Mouse (Mus musculus) forebrain, postnatal 0 days (tissue): ENCODE measurements around the gene Sell. TPM values are rescaled to one million over a fixed set of nuclear protein-coding genes. Genes with fewer than 3 reads are reported as not detected.

Experiments used
- ATAC-seq: fragments of 200-750 bp; cut with Nextera tagmentation; 2 replicates; pipeline ENCODE4 v1.8.0; 2017; ENCODE audit warnings: mild to moderate bottlenecking, moderate library complexity
- DNase-seq: peaks from one replicate; pipeline ENCODE4 v3.0.0-alpha.2; 2015
- H3K27ac ChIP-seq: fragments of 300-500 bp; sonication (generic); 2 replicates; pipeline ENCODE4 v1.5.1; 2014; ENCODE audit warnings: low read depth, mild to moderate bottlenecking, antibody characterized with exemption, low read length, moderate library complexity, mixed read lengths
- H3K27me3 ChIP-seq: fragments of 300-500 bp; sonication (generic); 2 replicates; pipeline ENCODE4 v1.6.1; 2014; ENCODE audit warnings: mild to moderate bottlenecking, low read length, mixed read lengths; ENCODE audit not compliant: insufficient read depth
- H3K36me3 ChIP-seq: fragments of 300-500 bp; sonication (generic); 2 replicates; pipeline ENCODE4 v1.6.1; 2014; ENCODE audit warnings: mild to moderate bottlenecking, moderate library complexity; ENCODE audit not compliant: insufficient read depth
- H3K4me1 ChIP-seq: fragments of 300-500 bp; sonication (generic); 2 replicates; pipeline ENCODE4 v1.6.1; 2014; ENCODE audit warnings: antibody characterized with exemption; ENCODE audit not compliant: insufficient read depth
- H3K4me2 ChIP-seq: fragments of 300-500 bp; sonication (generic); 2 replicates; pipeline ENCODE4 v1.6.1; 2014; ENCODE audit warnings: low read depth, mild to moderate bottlenecking, moderate library complexity
- H3K4me3 ChIP-seq: fragments of 300-500 bp; sonication (generic); 2 replicates; pipeline ENCODE4 v1.5.1; 2014; ENCODE audit warnings: low read depth, low read length, mixed read lengths
- H3K9ac ChIP-seq: fragments of 300-500 bp; sonication (generic); 2 replicates; pipeline ENCODE4 v1.6.1; 2014; ENCODE audit warnings: mild to moderate bottlenecking
- H3K9me3 ChIP-seq: fragments of 300-500 bp; sonication (generic); 2 replicates; pipeline ENCODE4 v1.6.1; 2016; ENCODE audit warnings: low read length
- CTCF ChIP-seq: sonication (generic); IDR thresholded peaks from 2 replicates; pipeline ENCODE4 v1.5.1; 2016; ENCODE audit warnings: antibody characterized with exemption, control low read depth, low read depth
- WGBS: fragments of 180-500 bp; shearing (Covaris S2); extraction: QIAGEN DNeasy Blood & Tissue Kit; methylation state at CpG from one replicate; pipeline ENCODE4 v1.1.7; 2014; 5-methylcytosine and 5-hydroxymethylcytosine counted together
- polyA plus RNA-seq: library from polyadenylated mRNA; unstranded; fragments of >200 nt; fragmentation: Nextera tagmentation; extraction: Ambion mirVana; gene quantifications from 2 replicates; pipeline ENCODE4 v1.2.1, GENCODE M21; 2015
- total RNA-seq: library from RNA; depleted of rRNA; stranded (reverse); fragments of >200 nt; gene quantifications from 2 replicates; pipeline ENCODE4 v1.2.3, GENCODE M21; 2014

Sell gene
- total and polyA plus RNA-seq, 2 experiments from 2014 or later: 0.11 to 0.14 TPM

GRCm38 (mm10) chr1:164083046-164083445, 21.3 kb downstream of the Sell start:
- Histone ChIP-seq H3K4me3 (no peak overlapping the region), H3K9me3 (no peaks in the 10 kb centered on the region), H3K9ac (no peak overlapping the region), H3K27me3 (no peaks in the 10 kb centered on the region), H3K4me2 (no peak overlapping the region), H3K27ac (no peak overlapping the region), H3K4me1 (no peaks in the 10 kb centered on the region), H3K36me3 (no peaks in the 10 kb centered on the region)
- no peak for DNase-seq
- TF ChIP-seq CTCF: no peak
- no peak for ATAC-seq
- 94% methylated on average over 4 of the region's 4 CpGs for WGBS

- Histone ChIP-seq H3K4me3 (no peak overlapping the region), H3K9me3 (no peaks in the 10 kb centered on the region), H3K36me3 (no peaks in the 10 kb centered on the region), H3K27ac (no peak overlapping the region), H3K4me2 (no peak overlapping the region), H3K9ac (no peak overlapping the region), H3K27me3 (no peaks in the 10 kb centered on the region), H3K4me1 (no peaks in the 10 kb centered on the region)
- no peak for TF ChIP-seq CTCF
- 82% methylated on average over 3 of the region's 3 CpGs for WGBS
- ATAC-seq (no peak), DNase-seq (no peak)
These were observed 25.0 kb downstream of the Sell start for GRCm38 (mm10) chr1:164086797-164087196.

GRCm38 (mm10) chr1:164087872-164088271, 26.1 kb downstream of the Sell start:
- Histone ChIP-seq H3K9me3 (no peaks in the 10 kb centered on the region), H3K36me3 (no peaks in the 10 kb centered on the region), H3K27ac (no peak overlapping the region), H3K4me2 (no peak overlapping the region), H3K27me3 (no peaks in the 10 kb centered on the region), H3K4me3 (no peak overlapping the region), H3K4me1 (no peaks in the 10 kb centered on the region), H3K9ac (no peak overlapping the region)
- ATAC-seq (no peak), DNase-seq (no peak)
- no peak for TF ChIP-seq CTCF
- WGBS: 95% methylated on average over 5 of the region's 5 CpGs

GRCm38 (mm10) chr1:164096780-164097179, 35.0 kb downstream of the Sell start:
- Histone ChIP-seq H3K9ac (no peak overlapping the region), H3K27me3 (no peaks in the 10 kb centered on the region)

GRCm38 (mm10) chr1:164097911-164098310, 36.1 kb downstream of the Sell start:
- WGBS: 88% methylated on average over 2 of the region's 2 CpGs
- no peak for DNase-seq

More at GRCm38 (mm10) chr1:164096780-164097179, 35.0 kb downstream of the Sell start:
- no peak overlapping the region for H3K4me3 ChIP-seq
- TF ChIP-seq CTCF: no peak
- DNase-seq (no peak), ATAC-seq (no peak)
- no peaks in the 10 kb centered on the region for H3K9me3 ChIP-seq
- H3K4me1 ChIP-seq: no peaks in the 10 kb centered on the region
- H3K27ac ChIP-seq: no peak overlapping the region
- no peak overlapping the region for H3K4me2 ChIP-seq
- WGBS: 80% methylated on average over 6 of the region's 6 CpGs
- no peaks in the 10 kb centered on the region for H3K36me3 ChIP-seq

GRCm38 (mm10) chr1:164098372-164098771, 36.6 kb downstream of the Sell start:
- Histone ChIP-seq H3K27me3 (no peaks in the 10 kb centered on the region), H3K9me3 (no peaks in the 10 kb centered on the region), H3K4me2 (no peak overlapping the region), H3K9ac (no peak overlapping the region), H3K4me3 (no peak overlapping the region), H3K27ac (no peak overlapping the region), H3K4me1 (no peaks in the 10 kb centered on the region), H3K36me3 (no peaks in the 10 kb centered on the region)
- TF ChIP-seq CTCF: no peak
- no peak for DNase-seq
- no peak for ATAC-seq
- 75% methylated on average over 2 of the region's 2 CpGs for WGBS

More at GRCm38 (mm10) chr1:164097911-164098310, 36.1 kb downstream of the Sell start:
- no peaks in the 10 kb centered on the region for H3K36me3 ChIP-seq
- no peak overlapping the region for H3K27ac ChIP-seq
- H3K27me3 ChIP-seq: no peaks in the 10 kb centered on the region
- H3K9ac ChIP-seq: no peak overlapping the region
- no peaks in the 10 kb centered on the region for H3K9me3 ChIP-seq
- no peak for ATAC-seq
- TF ChIP-seq CTCF: no peak
- no peak overlapping the region for H3K4me2 ChIP-seq
- no peaks in the 10 kb centered on the region for H3K4me1 ChIP-seq
- no peak overlapping the region for H3K4me3 ChIP-seq

- Histone ChIP-seq H3K36me3 (no peaks in the 10 kb centered on the region), H3K27ac (no peak overlapping the region), H3K9ac (no peak overlapping the region), H3K4me1 (no peaks in the 10 kb centered on the region), H3K9me3 (no peaks in the 10 kb centered on the region), H3K4me2 (no peak overlapping the region), H3K27me3 (no peaks in the 10 kb centered on the region), H3K4me3 (no peak overlapping the region)
- no peak for TF ChIP-seq CTCF
- ATAC-seq (no peak), DNase-seq (no peak)
- WGBS: 86% methylated on average over 2 of the region's 2 CpGs
These were observed 48.0 kb downstream of the Sell start for GRCm38 (mm10) chr1:164109763-164110162.
